Mouse (Mus musculus) lung, embryonic 14.5 days (tissue): ENCODE measurements around the gene Lrrfip1. TPM values are rescaled to one million over a fixed set of nuclear protein-coding genes. Genes with fewer than 3 reads are reported as not detected.
A peak's percentile ranks its signal among the peaks of the same experiment; 100 is the strongest.

Source experiments
- ATAC-seq: fragments of 200-750 bp; cut with Nextera tagmentation; 2 replicates; pipeline ENCODE4 v1.8.0; 2017; ENCODE audit warnings: mild to moderate bottlenecking, moderate TSS enrichment, moderate library complexity; ENCODE audit not compliant: insufficient read depth
- DNase-seq: peaks from one replicate; pipeline ENCODE4 v3.0.0-alpha.2; 2015
- H3K27ac ChIP-seq: fragments of 300-500 bp; sonication (generic); 2 replicates; pipeline ENCODE4 v1.5.1; 2014; ENCODE audit warnings: low read depth, mild to moderate bottlenecking, moderate library complexity
- H3K27me3 ChIP-seq: fragments of 300-500 bp; sonication (generic); 2 replicates; pipeline ENCODE4 v1.6.1; 2014; ENCODE audit warnings: low read length, control low read depth; ENCODE audit not compliant: insufficient read depth
- H3K36me3 ChIP-seq: fragments of 300-500 bp; sonication (generic); 2 replicates; pipeline ENCODE4 v1.6.1; 2014; ENCODE audit warnings: control low read depth; ENCODE audit not compliant: insufficient read depth
- H3K4me1 ChIP-seq: fragments of 300-500 bp; sonication (generic); 2 replicates; pipeline ENCODE4 v1.6.1; 2014; ENCODE audit warnings: antibody characterized with exemption, control low read depth; ENCODE audit not compliant: insufficient read depth
- H3K4me2 ChIP-seq: fragments of 300-500 bp; sonication (generic); 2 replicates; pipeline ENCODE4 v1.6.1; 2014; ENCODE audit warnings: mild to moderate bottlenecking
- H3K4me3 ChIP-seq: fragments of 300-500 bp; sonication (generic); 2 replicates; pipeline ENCODE4 v1.5.1; 2014; ENCODE audit warnings: low read depth, low read length
- H3K9ac ChIP-seq: fragments of 300-500 bp; sonication (generic); 2 replicates; pipeline ENCODE4 v1.6.1; 2014
- H3K9me3 ChIP-seq: fragments of 300-500 bp; sonication (generic); 2 replicates; pipeline ENCODE4 v1.6.1; 2016; ENCODE audit warnings: low read depth, low read length, control low read depth
- CTCF ChIP-seq: IDR thresholded peaks from 2 replicates; pipeline ENCODE4 v1.5.1; 2016; ENCODE audit warnings: antibody characterized with exemption, low read depth
- WGBS: fragments of 180-500 bp; shearing (Covaris S2); extraction: QIAGEN DNeasy Blood & Tissue Kit; methylation state at CpG from one replicate; pipeline ENCODE4 v1.1.7; 2014; 5-methylcytosine and 5-hydroxymethylcytosine counted together
- polyA plus RNA-seq: library from polyadenylated mRNA; unstranded; fragments of >200 nt; fragmentation: Nextera tagmentation; extraction: Ambion mirVana; gene quantifications from 2 replicates; pipeline ENCODE4 v1.2.1, GENCODE M21; 2014

Gene Lrrfip1
- polyA plus RNA-seq, 1 experiment from 2014 or later, result 47.1 TPM

DNA sequence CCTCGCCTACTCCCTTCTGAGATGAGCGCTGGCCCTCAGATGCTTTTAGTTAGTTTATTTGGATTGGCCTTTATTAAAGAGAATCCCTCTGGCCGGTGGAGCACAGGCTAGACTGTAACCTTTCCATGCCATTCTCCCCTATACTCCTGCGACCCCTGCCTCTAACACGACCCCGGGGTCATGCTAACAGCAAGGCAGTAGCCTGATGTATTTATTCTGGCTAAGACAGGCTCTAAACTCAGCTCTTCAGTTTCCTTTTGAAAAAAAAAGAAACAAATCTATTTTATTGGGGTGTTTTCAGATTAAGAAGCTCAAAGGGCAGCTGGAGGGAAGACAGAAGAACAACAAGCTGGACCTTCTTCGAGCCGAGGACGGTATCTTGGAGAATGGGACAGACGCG is 123.6 kb downstream of the Lrrfip1 start:
- Histone ChIP-seq H3K4me2 (no peak overlapping the region), H3K27ac (no peak overlapping the region), H3K4me1 (no peaks in the 10 kb centered on the region), H3K4me3 (no peak overlapping the region), H3K9me3 (no peaks in the 10 kb centered on the region), H3K27me3 (no peaks in the 10 kb centered on the region), H3K9ac (no peak overlapping the region), H3K36me3 (peaks cover 46% of the 10 kb centered on the region; the same call in 1 of the 2 replicates)
- TF ChIP-seq CTCF, result no peak
- DNase-seq, result no peak
- 69% methylated on average over 11 of the region's 11 CpGs for WGBS
- no peak for ATAC-seq

DNA sequence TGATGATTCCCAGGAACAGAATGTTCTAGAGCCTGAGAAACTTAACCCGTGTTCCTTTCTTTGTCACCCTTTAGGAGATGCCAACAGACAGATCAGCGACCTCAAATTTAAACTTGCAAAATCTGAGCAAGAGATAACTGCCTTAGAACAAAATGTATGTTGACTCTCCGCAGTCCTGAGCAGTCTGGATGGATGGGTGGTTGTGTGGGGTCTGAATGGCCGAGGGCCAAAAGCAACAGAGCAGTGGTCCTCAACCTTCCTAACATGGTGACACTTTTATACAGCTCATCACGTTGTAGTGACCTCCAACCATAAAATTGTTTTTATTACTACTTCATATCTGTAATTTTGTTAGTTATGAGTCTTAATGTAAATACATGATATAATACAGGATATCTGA is 124.5 kb downstream of the Lrrfip1 start:
- Histone ChIP-seq H3K4me2 (no peak overlapping the region), H3K27ac (no peak overlapping the region), H3K4me3 (no peak overlapping the region), H3K9me3 (no peaks in the 10 kb centered on the region), H3K36me3 (peaks cover 54% of the 10 kb centered on the region), H3K9ac (no peak overlapping the region), H3K27me3 (no peaks in the 10 kb centered on the region), H3K4me1 (no peaks in the 10 kb centered on the region)
- 82% methylated on average over 5 of the region's 5 CpGs for WGBS
- ATAC-seq (no peak), DNase-seq (no peak)
- no peak for TF ChIP-seq CTCF

DNA sequence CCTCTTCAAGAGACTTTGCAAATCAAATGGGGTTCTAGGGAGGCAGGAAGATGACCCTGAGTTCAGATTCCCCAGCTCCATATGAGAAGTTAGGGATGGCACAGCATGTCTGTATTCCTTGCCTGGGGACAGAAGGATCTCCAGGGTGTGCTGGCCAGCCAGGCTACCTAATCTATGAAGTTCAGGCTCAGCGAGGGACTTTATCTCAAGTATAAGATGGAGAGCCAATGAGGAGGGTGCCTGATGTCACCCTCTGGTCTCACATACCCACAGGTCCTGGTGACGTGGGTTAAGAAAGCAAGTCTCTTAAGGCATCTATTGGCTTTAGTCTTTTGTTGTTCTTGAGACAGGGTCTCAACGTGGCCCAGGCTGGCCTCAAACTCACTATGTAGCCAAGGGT is 124.9 kb downstream of the Lrrfip1 start:
- 83% methylated on average over 3 of the region's 3 CpGs for WGBS
- no peak for DNase-seq
- no peak overlapping the region for H3K27ac ChIP-seq

DNA sequence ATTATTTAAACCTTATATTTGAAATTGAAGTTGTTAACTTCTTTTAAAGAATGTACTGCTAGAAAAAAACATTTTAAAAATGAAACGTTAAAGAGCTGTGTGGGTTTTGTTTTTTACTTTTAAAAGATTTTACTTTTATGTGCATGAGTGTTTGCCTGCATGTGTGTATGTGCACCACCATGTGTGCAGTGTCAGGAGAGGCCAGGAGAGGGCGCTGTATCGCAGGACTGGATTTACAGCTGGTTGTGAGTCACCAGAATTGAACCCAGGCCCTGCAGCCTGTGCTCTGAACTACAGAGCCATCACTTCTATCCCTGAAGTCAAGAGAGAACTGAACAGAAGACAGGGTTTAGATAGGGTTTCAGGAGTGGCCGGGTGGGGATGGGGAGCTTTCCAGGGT is 130.3 kb downstream of the Lrrfip1 start:
- Histone ChIP-seq H3K4me3 (no peak overlapping the region), H3K4me2 (no peak overlapping the region), H3K4me1 (no peaks in the 10 kb centered on the region), H3K9ac (no peak overlapping the region), H3K27ac (no peak overlapping the region), H3K27me3 (no peaks in the 10 kb centered on the region), H3K36me3 (peaks cover 40% of the 10 kb centered on the region), H3K9me3 (no peaks in the 10 kb centered on the region; the same call in 1 of the 2 replicates)
- DNase-seq (no peak), ATAC-seq (no peak)
- 87% methylated on average over 4 of the region's 4 CpGs for WGBS
- TF ChIP-seq CTCF, result peak; percentile 29; the same call in 1 of the 2 replicates

More for the DNA sequence above, 124.9 kb downstream of the Lrrfip1 start:
- H3K4me1 ChIP-seq, result no peaks in the 10 kb centered on the region
- H3K9ac ChIP-seq, result no peak overlapping the region
- no peak overlapping the region for H3K4me2 ChIP-seq
- ATAC-seq, result no peak
- no peak overlapping the region for H3K4me3 ChIP-seq
- TF ChIP-seq CTCF, result no peak
- H3K27me3 ChIP-seq, result no peaks in the 10 kb centered on the region
- peaks cover 59% of the 10 kb centered on the region for H3K36me3 ChIP-seq
- no peaks in the 10 kb centered on the region; the same call in 1 of the 2 replicates for H3K9me3 ChIP-seq

DNA sequence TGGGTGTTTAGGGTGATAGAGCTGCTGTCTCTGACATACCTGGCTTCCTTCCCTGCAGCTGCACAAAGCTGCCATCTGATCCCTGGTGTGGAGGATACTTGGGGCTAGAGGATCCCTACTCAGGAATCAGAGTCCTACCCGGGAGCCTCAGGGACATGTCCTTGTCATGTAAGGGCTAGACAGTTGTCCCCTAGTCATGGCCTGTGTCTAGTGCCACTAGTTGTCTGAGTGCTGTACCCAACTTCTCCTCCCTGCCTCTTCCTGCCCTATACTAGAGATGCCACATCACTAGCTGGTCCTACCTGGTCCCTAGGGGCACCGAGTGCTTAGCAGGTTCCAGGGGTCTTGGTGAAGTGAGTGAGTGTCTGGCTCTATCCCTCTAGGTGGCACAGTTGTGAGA is 138.5 kb downstream of the Lrrfip1 start:
- H3K9ac ChIP-seq, result no peak overlapping the region
- H3K36me3 ChIP-seq, result no peaks in the 10 kb centered on the region
- no peaks in the 10 kb centered on the region for H3K4me1 ChIP-seq
- H3K27me3 ChIP-seq, result no peaks in the 10 kb centered on the region
- no peaks in the 10 kb centered on the region for H3K9me3 ChIP-seq
- WGBS, result 76% methylated on average over 2 of the region's 2 CpGs
- no peak overlapping the region for H3K4me3 ChIP-seq
- ATAC-seq, result no peak
- H3K4me2 ChIP-seq, result no peak overlapping the region
- no peak for TF ChIP-seq CTCF
- H3K27ac ChIP-seq, result no peak overlapping the region
- no peak for DNase-seq

DNA sequence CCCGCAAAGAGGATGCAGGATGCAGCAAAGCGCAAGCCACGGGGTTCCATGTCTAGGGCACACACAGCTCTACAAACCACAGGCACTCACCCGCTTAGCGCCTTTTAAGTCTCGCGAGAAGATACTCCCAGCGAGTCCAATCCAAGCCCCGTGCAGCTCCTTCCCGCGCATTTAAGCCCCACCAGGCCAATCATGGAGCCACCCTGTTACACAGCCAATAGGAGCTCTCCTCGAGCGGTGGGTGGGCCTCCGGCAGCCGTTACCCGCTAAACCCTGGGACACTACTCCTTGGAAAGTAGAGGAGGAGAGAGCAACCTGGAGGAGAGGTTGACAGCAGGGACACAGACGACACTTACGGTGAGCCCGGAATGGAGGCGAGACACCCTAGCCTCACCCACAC is 146.3 kb downstream of the Lrrfip1 start, which contains the start of gene Rbm44:
Gene Rbm44 (plus strand): TSS at position 277 of the 400 bp plus-strand sequence.
- ATAC-seq (no peak), DNase-seq (peak; percentile 38)
- H3K4me2 ChIP-seq, result no peak within 1 kb of the TSS
- no peak for TF ChIP-seq CTCF
- H3K9me3 ChIP-seq, result no peaks in the 10 kb centered on the region
- H3K4me3 ChIP-seq, result no peak within 1 kb of the TSS
- no peak within 1 kb of the TSS for H3K27ac ChIP-seq
- H3K9ac ChIP-seq, result no peak within 1 kb of the TSS
- WGBS, result 66% methylated on average over 20 of the region's 20 CpGs
- no peaks in the 10 kb centered on the region for H3K27me3 ChIP-seq
- H3K36me3 ChIP-seq, result no peaks in the 10 kb centered on the region
- H3K4me1 ChIP-seq, result no peaks in the 10 kb centered on the region

DNA sequence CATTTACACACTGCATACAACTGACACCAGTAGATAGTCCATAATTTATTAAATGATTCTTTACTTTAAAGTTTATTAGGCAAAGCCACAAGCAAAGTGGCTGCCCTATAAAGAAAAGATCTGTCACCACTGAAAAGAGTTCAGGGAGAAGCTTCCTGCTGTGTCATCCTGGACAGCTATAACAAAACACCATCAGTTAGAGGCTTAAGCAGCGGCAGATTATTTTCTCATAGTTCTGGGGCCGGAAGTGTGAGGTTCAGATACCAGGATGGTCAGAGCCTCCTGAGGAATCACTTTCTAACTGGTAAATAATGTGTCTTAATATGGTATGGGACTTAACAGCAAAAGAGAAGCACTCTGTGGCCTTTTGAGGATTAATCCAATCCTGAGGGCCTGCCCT is 153.0 kb downstream of the Lrrfip1 start:
- ATAC-seq (no peak), DNase-seq (no peak)
- 43% methylated on average over 2 of the region's 2 CpGs for WGBS
- no peak overlapping the region for H3K27ac ChIP-seq
- no peaks in the 10 kb centered on the region for H3K36me3 ChIP-seq
- no peak overlapping the region for H3K4me2 ChIP-seq
- no peaks in the 10 kb centered on the region for H3K4me1 ChIP-seq
- no peak overlapping the region for H3K4me3 ChIP-seq
- no peak for TF ChIP-seq CTCF
- no peaks in the 10 kb centered on the region for H3K9me3 ChIP-seq
- H3K9ac ChIP-seq, result no peak overlapping the region
- H3K27me3 ChIP-seq, result no peaks in the 10 kb centered on the region

DNA sequence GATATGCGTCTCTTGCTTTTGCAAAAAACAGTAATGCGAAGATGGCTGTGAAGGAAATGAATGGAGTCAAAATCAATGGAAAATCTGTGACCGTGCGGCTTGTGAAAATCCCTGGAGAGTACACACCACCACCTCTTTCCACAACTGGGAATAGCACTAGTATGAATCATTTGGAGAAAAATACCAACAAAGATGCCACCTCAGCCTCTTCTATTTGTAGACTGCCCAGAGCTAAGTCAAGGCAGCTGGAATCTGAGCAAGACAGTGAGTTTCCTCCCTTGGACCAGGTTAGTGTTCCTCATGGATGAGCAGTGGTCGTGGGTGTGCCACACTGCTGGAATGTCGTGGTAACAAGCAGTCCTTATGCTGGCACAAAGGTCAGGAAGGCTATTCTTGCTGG is 168.3 kb downstream of the Lrrfip1 start:
- no peak overlapping the region for H3K4me2 ChIP-seq
- WGBS, result 78% methylated on average over 6 of the region's 6 CpGs
- H3K9me3 ChIP-seq, result no peaks in the 10 kb centered on the region
- no peaks in the 10 kb centered on the region for H3K36me3 ChIP-seq
- no peaks in the 10 kb centered on the region for H3K27me3 ChIP-seq
- no peak for ATAC-seq
- H3K4me3 ChIP-seq, result no peak overlapping the region
- H3K9ac ChIP-seq, result no peak overlapping the region
- no peak for TF ChIP-seq CTCF
- H3K4me1 ChIP-seq, result no peaks in the 10 kb centered on the region
- no peak for DNase-seq
- no peak overlapping the region for H3K27ac ChIP-seq
